Mouse (Mus musculus) olfactory bulb, adult 2 months (tissue): Measurements from ENCODE around the gene C1qbp.

Source experiments
- CTCF ChIP-seq: fragments of 200-500 bp; IDR thresholded peaks from 2 replicates; pipeline ENCODE4 v1.5.1; 2012; ENCODE audit warnings: low read depth, mild to moderate bottlenecking, low read length, moderate library complexity; ENCODE audit not compliant: insufficient read depth
- POLR2A ChIP-seq: fragments of 200-500 bp; IDR thresholded peaks from 2 replicates; pipeline ENCODE4 v1.6.1; 2012; ENCODE audit warnings: mild to moderate bottlenecking, low read depth, low read length, moderate library complexity; ENCODE audit not compliant: insufficient read depth

DNA sequence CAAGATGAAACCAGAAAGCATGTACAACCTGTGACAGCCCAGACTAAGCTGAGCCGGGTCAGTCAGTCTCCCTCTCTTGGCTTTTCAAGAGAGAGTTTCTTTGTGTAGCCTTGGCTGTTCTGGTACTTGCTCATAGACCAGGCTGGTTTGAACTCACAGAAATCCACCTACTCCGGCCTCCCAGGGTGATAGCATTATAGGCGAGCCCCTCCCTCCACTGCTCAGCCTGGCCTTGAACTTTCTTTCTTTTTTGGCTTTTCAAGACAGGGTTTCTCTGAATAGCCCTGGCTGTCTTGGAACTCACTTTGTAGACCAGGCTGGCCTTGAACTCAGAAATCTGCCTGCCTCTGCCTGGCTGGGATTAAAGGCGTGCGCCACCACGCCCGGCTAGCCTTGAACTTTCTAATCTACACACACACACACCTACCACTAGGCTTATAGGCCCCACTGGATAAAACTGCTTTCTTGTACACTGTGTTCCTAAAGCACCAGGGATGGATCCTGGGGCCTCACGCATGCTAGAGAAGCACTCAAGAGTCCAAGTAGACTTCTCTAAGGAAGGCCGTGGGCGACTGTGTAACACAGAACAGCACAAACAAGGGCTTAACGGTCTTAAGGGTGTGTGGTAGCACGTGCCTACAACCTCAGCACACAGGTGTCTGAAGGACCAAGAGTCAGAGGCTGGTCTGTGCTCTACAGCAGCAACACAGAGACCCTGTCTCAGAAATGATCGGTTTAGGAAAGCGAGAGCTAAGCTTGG lies 1.9 kb downstream of the C1qbp start:
- no peak for TF ChIP-seq CTCF
- TF ChIP-seq POLR2A = no peak
